Mouse (Mus musculus) midbrain, embryonic 13.5 days (tissue): Measurements from ENCODE around the gene Ikbke. TPM values are rescaled to one million over a fixed set of nuclear protein-coding genes. Genes with fewer than 3 reads are reported as not detected.

Experiments used
- ATAC-seq: fragments of 200-750 bp; cut with Nextera tagmentation; 2 replicates; pipeline ENCODE4 v1.8.0; 2017; ENCODE audit warnings: mild to moderate bottlenecking, moderate TSS enrichment, moderate library complexity
- H3K27ac ChIP-seq: fragments of 300-500 bp; sonication (generic); 2 replicates; pipeline ENCODE4 v1.5.1; 2015; ENCODE audit warnings: inconsistent platforms, mild to moderate bottlenecking, moderate library complexity
- H3K27me3 ChIP-seq: fragments of 300-500 bp; sonication (generic); 2 replicates; pipeline ENCODE4 v1.6.1; 2015; ENCODE audit warnings: mild to moderate bottlenecking, inconsistent platforms
- H3K36me3 ChIP-seq: fragments of 300-500 bp; sonication (generic); 2 replicates; pipeline ENCODE4 v1.6.1; 2015; ENCODE audit warnings: mild to moderate bottlenecking, inconsistent platforms
- H3K4me1 ChIP-seq: fragments of 300-500 bp; sonication (generic); replicated peaks from 2 replicates; pipeline ENCODE4 v1.6.1; 2015; ENCODE audit warnings: inconsistent platforms
- H3K4me2 ChIP-seq: fragments of 300-500 bp; sonication (generic); replicated peaks from 2 replicates; pipeline ENCODE4 v1.6.1; 2015; ENCODE audit warnings: moderate library complexity, mild to moderate bottlenecking, inconsistent platforms
- H3K4me3 ChIP-seq: fragments of 300-500 bp; sonication (generic); replicated peaks from 2 replicates; pipeline ENCODE4 v1.5.1; 2015; ENCODE audit warnings: mild to moderate bottlenecking, inconsistent platforms
- H3K9ac ChIP-seq: fragments of 300-500 bp; sonication (generic); replicated peaks from 2 replicates; pipeline ENCODE4 v1.6.1; 2015; ENCODE audit warnings: mild to moderate bottlenecking, inconsistent platforms
- H3K9me3 ChIP-seq: fragments of 300-500 bp; sonication (generic); 2 replicates; pipeline ENCODE4 v1.6.1; 2016; ENCODE audit warnings: mild to moderate bottlenecking, inconsistent platforms
- WGBS: fragments of 180-500 bp; shearing (Covaris S2); methylation state at CpG from one replicate; pipeline ENCODE4 v1.1.7; 2015; 5-methylcytosine and 5-hydroxymethylcytosine counted together
- polyA plus RNA-seq: library from polyadenylated mRNA; unstranded; fragments of >200 nt; fragmentation: Nextera tagmentation; extraction: Ambion mirVana; gene quantifications from 2 replicates; pipeline ENCODE4 v1.2.1, GENCODE M21; 2015

Gene Ikbke
- polyA plus RNA-seq, 1 experiment from 2014 or later, result 0.73 TPM

DNA sequence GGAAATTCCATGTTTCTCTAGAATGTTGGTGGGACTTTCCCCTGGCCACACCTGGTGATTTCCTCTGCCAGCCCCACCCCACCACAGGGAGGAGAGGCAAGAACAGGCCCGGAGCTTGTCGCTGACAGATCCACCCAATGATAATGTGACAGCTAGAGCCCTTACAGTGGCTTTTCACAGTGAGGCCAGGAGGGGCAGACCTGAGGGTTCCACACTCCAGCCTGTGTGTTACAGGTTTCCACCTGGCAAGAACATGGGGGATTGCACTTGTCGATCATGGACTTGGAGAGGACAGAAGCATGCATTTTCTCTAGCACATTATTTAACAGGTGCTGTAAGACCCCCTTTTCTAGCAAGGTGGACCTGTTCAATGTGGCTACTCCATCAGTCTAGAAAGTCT is 874 bp upstream of the Ikbke start:
- Histone ChIP-seq H3K27me3 (no peaks in the 10 kb centered on the region), H3K9me3 (no peaks in the 10 kb centered on the region), H3K4me2 (no peak overlapping the region), H3K4me1 (0 out of 2 replicates have a peak, but pooled peaks cover 3% of the 10 kb centered on the region), H3K27ac (no peak overlapping the region), H3K9ac (no peak overlapping the region), H3K4me3 (no peak overlapping the region), H3K36me3 (no peaks in the 10 kb centered on the region)
- no peak for ATAC-seq
- 68% methylated on average over 3 of the region's 3 CpGs for WGBS

DNA sequence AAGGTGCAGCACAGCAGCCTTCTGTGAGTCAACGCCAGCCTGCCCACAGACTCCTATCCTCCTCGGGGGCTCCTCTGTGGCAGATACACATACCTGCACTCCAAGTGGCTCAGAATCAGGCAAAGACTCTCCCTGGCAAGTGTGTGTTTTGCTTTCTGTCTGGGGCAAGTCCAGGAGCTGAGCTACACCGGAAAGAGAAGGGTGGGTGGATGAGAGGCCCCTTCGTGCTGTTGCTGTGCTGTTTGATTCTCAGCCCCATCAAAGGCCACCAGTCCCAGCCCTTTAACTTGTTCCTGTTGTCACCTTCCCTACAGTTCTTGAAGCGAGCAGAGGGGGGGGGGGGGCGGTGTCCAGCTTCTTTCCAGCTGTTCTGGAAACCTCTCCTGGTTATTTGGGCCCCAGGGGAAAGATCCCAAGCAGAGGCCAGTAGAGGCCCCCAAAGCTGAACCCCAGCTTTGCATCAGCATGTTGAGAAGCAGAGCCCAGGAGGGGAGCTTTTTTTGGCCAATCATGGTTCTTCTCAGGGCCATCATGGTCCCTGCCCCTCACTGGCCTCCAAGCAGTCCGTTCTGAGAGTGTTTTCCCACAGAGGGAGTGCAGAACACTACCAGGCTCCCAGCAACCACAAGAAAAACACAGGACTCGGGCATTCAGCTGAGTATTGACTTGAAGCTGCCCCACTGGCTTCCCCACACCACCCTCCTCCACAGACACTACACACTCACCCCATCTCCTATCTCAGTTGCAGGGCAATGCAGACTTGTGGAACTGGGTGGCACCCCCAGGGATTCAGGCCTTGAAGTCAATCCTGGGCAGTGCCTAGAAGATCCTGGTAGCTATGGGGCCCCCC is 575 bp downstream of the Ikbke start:
- Histone ChIP-seq H3K27me3 (no peaks in the 10 kb centered on the region), H3K4me2 (no peak overlapping the region), H3K9ac (no peak overlapping the region), H3K9me3 (no peaks in the 10 kb centered on the region), H3K4me3 (no peak overlapping the region), H3K27ac (no peak overlapping the region), H3K4me1 (no peaks in the 10 kb centered on the region), H3K36me3 (no peaks in the 10 kb centered on the region)
- no peak for ATAC-seq
- WGBS, result 52% methylated on average over 7 of the region's 8 CpGs

DNA sequence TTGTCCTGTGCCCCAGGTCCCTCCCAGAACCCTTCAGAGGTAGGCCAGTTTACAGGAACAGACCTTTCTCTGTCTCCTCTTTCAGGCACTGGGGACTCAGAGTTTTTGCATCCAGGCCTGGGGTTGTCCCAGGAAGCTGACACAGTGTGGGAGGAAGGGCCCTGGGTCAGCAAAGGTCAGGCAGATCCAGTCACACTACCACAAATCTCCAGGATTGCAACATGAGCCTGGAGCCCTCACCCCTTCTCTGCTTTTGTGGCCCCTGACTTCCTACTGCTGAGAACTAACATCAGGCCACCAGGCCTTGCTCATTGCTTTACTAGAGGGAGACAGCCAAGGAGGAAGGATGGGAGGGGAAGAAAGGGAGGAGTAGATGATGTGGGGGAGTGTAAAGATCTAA is 2.6 kb downstream of the Ikbke start:
- H3K9ac ChIP-seq, result no peak overlapping the region
- H3K36me3 ChIP-seq, result no peaks in the 10 kb centered on the region
- no peak overlapping the region for H3K4me2 ChIP-seq
- no peaks in the 10 kb centered on the region for H3K4me1 ChIP-seq
- H3K27ac ChIP-seq, result no peak overlapping the region
- ATAC-seq, result no peak
- no peak overlapping the region for H3K4me3 ChIP-seq
- H3K9me3 ChIP-seq, result no peaks in the 10 kb centered on the region
- no peaks in the 10 kb centered on the region for H3K27me3 ChIP-seq

DNA sequence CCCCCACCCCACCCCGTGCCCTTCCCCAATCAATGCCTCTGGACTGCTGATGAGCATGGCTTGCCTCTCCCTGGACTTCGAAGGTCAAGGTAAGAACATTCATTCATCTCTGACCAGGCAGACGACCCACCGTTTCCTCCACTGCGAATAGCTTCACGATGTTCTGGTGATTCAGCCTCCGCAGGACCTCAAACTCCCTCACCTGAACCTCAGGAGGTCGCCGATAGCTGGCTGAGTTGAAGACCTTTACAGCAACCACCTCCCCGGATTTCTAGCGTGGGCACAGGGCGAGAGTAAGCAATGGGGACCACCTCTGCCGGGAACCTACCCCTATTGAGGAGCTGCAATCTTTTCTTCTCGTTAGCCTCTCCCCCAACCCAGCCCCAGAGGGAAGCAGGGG is 3.8 kb downstream of the Ikbke start:
- Histone ChIP-seq H3K4me1 (no peaks in the 10 kb centered on the region), H3K4me3 (no peak overlapping the region), H3K27ac (no peak overlapping the region), H3K27me3 (no peaks in the 10 kb centered on the region), H3K4me2 (no peak overlapping the region), H3K9me3 (no peaks in the 10 kb centered on the region), H3K36me3 (no peaks in the 10 kb centered on the region), H3K9ac (no peak overlapping the region)
- 82% methylated on average over 14 of the region's 14 CpGs for WGBS
- ATAC-seq, result no peak

DNA sequence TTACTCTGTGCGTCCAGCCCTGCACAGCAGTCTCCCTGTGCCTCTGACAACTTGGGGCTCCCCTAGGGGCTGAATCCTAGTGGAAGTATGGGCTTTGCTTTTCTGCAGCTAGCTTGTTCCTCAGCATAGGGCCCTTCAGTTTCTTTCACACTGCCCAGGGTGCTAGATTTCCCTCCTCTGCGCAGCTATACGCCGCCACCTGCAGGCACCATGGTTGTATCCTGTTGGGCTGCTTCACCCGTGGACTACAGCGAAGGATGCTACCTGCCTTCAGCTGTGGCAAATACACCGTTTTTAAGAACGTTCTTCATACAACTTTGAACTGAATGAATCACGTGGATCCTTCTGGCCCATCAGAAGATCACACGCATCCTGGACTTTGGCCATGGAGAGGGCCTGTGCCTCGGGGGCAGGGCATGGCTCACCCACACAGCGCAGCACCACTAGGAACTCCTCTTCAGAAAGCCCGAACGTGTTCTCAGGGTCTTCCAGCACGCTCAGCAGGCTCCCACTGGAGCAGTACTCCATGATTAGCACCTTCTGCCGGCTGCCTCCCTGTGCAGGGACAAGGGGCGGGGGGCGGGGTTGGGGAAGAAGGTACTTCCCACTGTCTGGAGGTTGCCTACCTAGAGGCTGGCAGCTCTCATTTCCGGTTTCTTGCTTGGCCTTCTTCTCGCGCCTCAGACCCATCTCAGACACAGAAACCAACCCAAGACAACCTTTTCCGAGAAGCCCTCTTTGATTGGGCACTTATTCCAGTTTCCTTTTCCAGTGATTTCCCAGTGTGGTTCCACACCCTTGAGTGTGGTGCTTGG is 4.5 kb downstream of the Ikbke start:
- WGBS, result 54% methylated on average over 22 of the region's 22 CpGs
- Histone ChIP-seq H3K27me3 (no peaks in the 10 kb centered on the region), H3K4me3 (no peak overlapping the region), H3K9ac (no peak overlapping the region), H3K9me3 (no peaks in the 10 kb centered on the region), H3K4me2 (no peak overlapping the region), H3K27ac (no peak overlapping the region), H3K36me3 (no peaks in the 10 kb centered on the region), H3K4me1 (0 out of 2 replicates have a peak, but pooled peaks cover 2% of the 10 kb centered on the region)
- no peak for ATAC-seq

DNA sequence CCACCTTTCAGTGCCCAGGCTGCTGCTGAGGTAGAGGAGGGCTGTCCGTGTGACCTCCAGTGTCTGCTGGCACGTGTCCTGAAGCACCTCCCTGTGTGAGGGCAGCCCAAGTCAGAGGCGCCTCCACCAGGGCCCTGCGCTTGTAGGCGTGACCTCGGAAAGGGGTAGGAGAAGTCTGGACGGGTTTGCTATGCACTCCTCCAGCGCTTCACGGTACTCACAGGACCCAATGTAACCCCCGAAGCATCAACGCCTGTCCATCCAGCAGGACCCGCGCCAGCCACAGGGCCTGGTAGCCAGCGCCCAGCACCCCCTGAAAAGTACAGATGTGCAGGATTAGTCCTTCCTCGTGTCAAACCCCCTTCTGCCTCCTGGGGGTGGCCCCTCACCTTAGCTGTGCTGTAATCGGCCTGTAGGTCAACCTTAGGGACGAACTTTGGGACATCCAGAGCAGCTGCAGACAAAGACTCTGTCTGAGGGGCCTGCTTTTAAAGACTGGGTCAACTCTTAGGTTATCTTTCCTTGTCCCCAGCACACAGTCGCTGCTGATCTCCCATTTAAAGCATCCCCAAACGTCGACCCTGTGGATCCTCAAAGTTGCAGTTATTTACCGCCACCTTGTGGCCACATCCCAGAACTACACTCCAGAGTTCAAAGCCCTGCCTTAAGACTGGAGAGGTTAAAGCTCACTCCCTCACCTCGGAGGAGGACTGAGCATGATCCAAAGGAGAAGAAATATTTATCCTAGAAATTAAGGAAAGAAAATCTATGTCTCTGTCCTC is 9.4 kb downstream of the Ikbke start:
- Histone ChIP-seq H3K4me2 (peak overlapping the region; percentile 22; the same call in 1 of the 2 replicates), H3K9me3 (no peaks in the 10 kb centered on the region), H3K36me3 (no peaks in the 10 kb centered on the region), H3K9ac (0 out of 2 replicates have a peak overlapping the region, but pooled peaks have one; percentile 37), H3K27me3 (no peaks in the 10 kb centered on the region), H3K4me1 (0 out of 2 replicates have a peak, but pooled peaks cover 3% of the 10 kb centered on the region), H3K4me3 (no peak overlapping the region), H3K27ac (no peak overlapping the region)
- 30% methylated on average over 22 of the region's 22 CpGs for WGBS
- ATAC-seq, result peak; percentile 75

DNA sequence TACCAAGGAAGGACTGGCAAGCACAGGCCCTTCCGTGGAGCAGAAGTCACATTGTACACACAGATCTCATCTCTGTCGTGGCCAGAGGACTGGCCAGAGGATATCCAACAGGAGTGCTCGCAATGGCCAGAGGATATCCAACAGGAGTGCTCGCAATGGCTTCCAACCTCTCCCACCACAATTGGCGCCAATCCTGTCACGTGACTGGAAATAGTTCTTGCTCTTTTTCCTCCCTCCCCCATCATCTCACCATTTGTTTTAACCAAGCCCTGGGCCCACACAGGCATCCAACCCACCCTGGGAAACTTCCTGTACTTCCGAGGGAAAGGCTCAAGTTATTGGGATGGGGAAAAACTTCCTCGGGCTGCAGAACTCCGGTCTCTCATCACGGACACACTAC is 10.6 kb downstream of the Ikbke start:
- Histone ChIP-seq H3K4me2 (no peak overlapping the region), H3K27me3 (no peaks in the 10 kb centered on the region), H3K27ac (no peak overlapping the region), H3K4me3 (no peak overlapping the region), H3K9me3 (no peaks in the 10 kb centered on the region), H3K4me1 (0 out of 2 replicates have a peak, but pooled peaks cover 3% of the 10 kb centered on the region), H3K36me3 (no peaks in the 10 kb centered on the region), H3K9ac (no peak overlapping the region)
- 89% methylated on average over 10 of the region's 10 CpGs for WGBS
- ATAC-seq, result no peak

DNA sequence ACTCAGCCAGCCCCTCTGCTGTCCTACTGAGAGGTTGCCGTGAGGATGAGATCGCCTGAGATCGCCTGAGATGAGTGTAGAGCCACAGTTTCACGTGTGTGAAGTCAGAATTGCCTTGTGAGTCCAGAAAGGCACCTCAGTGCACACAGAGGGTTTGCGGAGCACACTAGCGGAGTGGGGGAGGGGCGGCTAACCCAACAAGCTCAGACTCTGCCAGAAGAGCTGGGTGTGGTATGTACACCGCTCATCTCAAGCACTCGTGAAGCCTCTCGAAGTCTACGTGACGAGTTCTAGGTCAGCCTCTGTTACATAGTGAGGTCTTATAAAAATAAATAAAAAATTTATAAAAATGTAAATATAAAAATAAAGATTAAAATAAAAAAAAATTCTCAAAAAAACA is 15.5 kb downstream of the Ikbke start:
- no peak overlapping the region for H3K4me2 ChIP-seq
- ATAC-seq, result no peak
- 0 out of 2 replicates have a peak, but pooled peaks cover 5% of the 10 kb centered on the region for H3K27me3 ChIP-seq
- H3K9me3 ChIP-seq, result no peaks in the 10 kb centered on the region
- H3K4me3 ChIP-seq, result no peak overlapping the region
- no peak overlapping the region for H3K9ac ChIP-seq
- 74% methylated on average over 12 of the region's 12 CpGs for WGBS
- H3K36me3 ChIP-seq, result no peaks in the 10 kb centered on the region
- H3K27ac ChIP-seq, result no peak overlapping the region
- no peaks in the 10 kb centered on the region for H3K4me1 ChIP-seq

DNA sequence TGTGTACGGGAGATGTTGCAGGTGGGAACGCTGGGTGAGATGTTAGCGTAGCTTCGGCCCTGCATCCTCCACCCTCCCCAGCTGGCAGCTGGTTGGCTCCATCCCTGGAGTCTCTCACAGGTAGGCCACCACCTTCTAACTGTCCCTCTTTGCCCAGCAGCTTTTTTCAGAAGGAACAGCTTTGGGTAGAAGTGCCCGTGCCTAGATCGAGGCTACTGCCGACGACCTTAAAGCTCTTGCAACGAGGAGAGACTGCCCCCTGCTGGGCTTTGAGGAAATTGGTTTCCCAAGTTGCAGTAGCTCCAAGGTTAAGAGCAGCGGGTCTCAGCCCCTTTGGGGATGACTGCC is 19.1 kb downstream of the Ikbke start:
- ATAC-seq, result no peak; the same call in 1 of the 2 replicates
- WGBS, result 31% methylated on average over 10 of the region's 10 CpGs
- H3K36me3 ChIP-seq, result no peaks in the 10 kb centered on the region

DNA sequence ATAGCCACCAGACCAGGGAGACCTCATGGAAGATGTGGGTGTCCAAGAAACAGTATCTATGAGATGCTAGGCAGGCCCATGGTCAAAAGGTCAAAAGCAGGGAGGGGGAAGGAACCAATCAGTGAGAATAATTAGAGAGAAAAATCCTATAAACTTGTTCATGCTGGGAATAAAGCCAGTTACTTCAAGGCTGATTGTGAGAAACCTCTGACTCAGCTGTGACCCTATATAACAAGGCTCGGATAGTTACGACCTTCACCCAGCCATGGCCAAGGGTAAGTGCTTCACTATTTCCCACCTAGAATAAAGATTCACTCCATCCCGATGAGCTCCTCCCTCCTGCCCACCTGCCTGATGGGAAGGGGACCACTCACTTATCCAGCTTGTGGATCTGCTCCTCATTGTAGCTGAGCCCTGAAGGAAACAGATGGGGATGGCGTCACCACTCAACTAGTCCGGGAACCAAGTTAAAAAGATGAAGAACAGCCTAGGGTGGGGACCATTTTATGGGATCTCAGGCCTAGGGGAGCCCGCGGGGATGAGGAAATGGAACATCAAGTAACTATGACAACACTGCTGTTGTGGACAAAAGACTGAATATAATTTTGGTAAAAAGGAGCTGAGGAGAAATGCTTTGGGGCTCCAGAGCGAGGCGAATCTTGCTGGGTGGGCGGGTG is 19.6 kb downstream of the Ikbke start:
- Histone ChIP-seq H3K9me3 (no peaks in the 10 kb centered on the region), H3K9ac (no peak overlapping the region), H3K4me1 (no peaks in the 10 kb centered on the region), H3K27me3 (0 out of 2 replicates have a peak, but pooled peaks cover 5% of the 10 kb centered on the region), H3K4me3 (no peak overlapping the region), H3K36me3 (no peaks in the 10 kb centered on the region), H3K27ac (no peak overlapping the region), H3K4me2 (no peak overlapping the region)
- ATAC-seq, result no peak
- 67% methylated on average over 10 of the region's 10 CpGs for WGBS

More for the DNA sequence above, 19.1 kb downstream of the Ikbke start:
- no peak overlapping the region for H3K4me3 ChIP-seq
- H3K27me3 ChIP-seq, result 0 out of 2 replicates have a peak, but pooled peaks cover 5% of the 10 kb centered on the region
- no peak overlapping the region for H3K4me2 ChIP-seq
- H3K9me3 ChIP-seq, result no peaks in the 10 kb centered on the region
- H3K9ac ChIP-seq, result no peak overlapping the region
- H3K27ac ChIP-seq, result no peak overlapping the region
- H3K4me1 ChIP-seq, result no peaks in the 10 kb centered on the region

DNA sequence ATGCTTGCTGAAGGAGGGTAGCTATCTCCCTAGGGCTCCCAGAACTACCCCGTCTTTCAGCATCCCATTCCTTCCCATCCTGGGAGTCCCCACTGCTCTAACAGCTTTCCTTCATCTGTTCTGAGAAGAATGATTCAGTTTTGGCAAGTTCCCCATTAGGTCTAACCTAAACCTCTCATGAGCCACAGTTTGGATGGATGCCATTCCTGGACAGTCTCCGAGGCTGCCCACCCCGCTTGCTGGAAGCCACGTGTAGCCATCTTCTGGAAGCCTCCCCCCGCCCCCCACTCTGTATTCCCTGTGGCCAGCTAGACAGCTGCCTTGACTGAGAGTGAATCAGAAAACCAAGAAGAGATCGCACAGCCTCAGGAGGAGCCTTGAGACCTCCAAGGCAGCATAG is 22.1 kb downstream of the Ikbke start:
- Histone ChIP-seq H3K27ac (no peak overlapping the region), H3K36me3 (no peaks in the 10 kb centered on the region), H3K9ac (no peak overlapping the region), H3K4me1 (no peaks in the 10 kb centered on the region), H3K4me2 (no peak overlapping the region), H3K27me3 (0 out of 2 replicates have a peak, but pooled peaks cover 5% of the 10 kb centered on the region), H3K4me3 (no peak overlapping the region), H3K9me3 (no peaks in the 10 kb centered on the region)
- WGBS, result 85% methylated on average over 6 of the region's 6 CpGs
- ATAC-seq, result no peak
